Mouse (Mus musculus) olfactory bulb, adult 2 months (tissue): ENCODE measurements around the gene Dpysl4. TPM values are rescaled to one million over a fixed set of nuclear protein-coding genes. Genes with fewer than 3 reads are reported as not detected.

Source experiments
- H3K27ac ChIP-seq: fragments of 200-500 bp; 2 replicates; pipeline ENCODE4 v1.5.1; 2012; ENCODE audit warnings: low read depth, low read length; ENCODE audit not compliant: insufficient read depth
- H3K4me1 ChIP-seq: fragments of 200-500 bp; 2 replicates; pipeline ENCODE4 v1.6.1; 2012; ENCODE audit warnings: low read length; ENCODE audit not compliant: control insufficient read depth, insufficient read depth
- H3K4me3 ChIP-seq: fragments of 200-500 bp; 2 replicates; pipeline ENCODE4 v1.5.1; 2012; ENCODE audit warnings: mild to moderate bottlenecking, low read depth, low read length, moderate library complexity; ENCODE audit not compliant: insufficient read depth
- CTCF ChIP-seq: fragments of 200-500 bp; IDR thresholded peaks from 2 replicates; pipeline ENCODE4 v1.5.1; 2012; ENCODE audit warnings: low read depth, mild to moderate bottlenecking, low read length, moderate library complexity; ENCODE audit not compliant: insufficient read depth
- POLR2A ChIP-seq: fragments of 200-500 bp; IDR thresholded peaks from 2 replicates; pipeline ENCODE4 v1.6.1; 2012; ENCODE audit warnings: mild to moderate bottlenecking, low read depth, low read length, moderate library complexity; ENCODE audit not compliant: insufficient read depth
- WGBS: fragments of 180-500 bp; shearing (Covaris S2); methylation state at CpG from one replicate; pipeline ENCODE4 v1.1.7; 2018; 5-methylcytosine and 5-hydroxymethylcytosine counted together
- polyA plus RNA-seq: library from polyadenylated mRNA; stranded (reverse); fragments of >200 nt; gene quantifications from 2 replicates; pipeline ENCODE4 v1.2.4, GENCODE M21; 2012; ENCODE audit warnings: low replicate concordance; ENCODE audit not compliant: missing spikeins, insufficient read depth, insufficient read length

Gene Dpysl4
- polyA plus RNA-seq, 1 experiment, result not detected

DNA sequence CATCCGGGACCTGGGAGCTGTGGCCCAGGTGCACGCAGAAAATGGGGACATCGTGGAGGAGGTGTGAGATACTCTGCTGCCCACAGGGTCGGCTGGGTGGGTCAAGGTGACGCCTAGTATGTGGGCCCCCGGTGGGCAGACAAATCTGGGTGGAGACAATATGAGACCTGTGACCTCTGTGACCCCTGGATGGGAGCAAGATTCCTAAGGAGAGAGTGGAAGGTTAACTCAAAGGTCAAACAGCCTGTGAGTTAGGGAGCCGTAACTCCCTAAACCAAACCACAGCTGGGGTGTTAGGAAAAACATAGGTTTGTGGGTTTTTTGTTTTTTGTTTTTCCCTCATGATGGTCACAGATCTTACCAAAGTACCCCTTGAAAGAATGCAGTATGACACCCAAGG lies 8.0 kb downstream of the Dpysl4 start:
- Histone ChIP-seq H3K4me3 (no peak overlapping the region), H3K4me1 (no peaks in the 10 kb centered on the region), H3K27ac (no peak overlapping the region)
- no peak for TF ChIP-seq POLR2A
- no peak for TF ChIP-seq CTCF
- WGBS, result 91% methylated on average over 7 of the region's 7 CpGs

GRCm38 (mm10) chr7:139094761-139095160 lies 9.0 kb downstream of the Dpysl4 start:
- no peak overlapping the region for H3K27ac ChIP-seq
- no peaks in the 10 kb centered on the region for H3K4me1 ChIP-seq
- WGBS, result 87% methylated on average over 6 of the region's 6 CpGs
- H3K4me3 ChIP-seq, result no peak overlapping the region
- TF ChIP-seq POLR2A (no peak), CTCF (no peak)

GRCm38 (mm10) chr7:139095282-139095681 lies 9.5 kb downstream of the Dpysl4 start:
- Histone ChIP-seq H3K4me3 (no peak overlapping the region), H3K4me1 (no peaks in the 10 kb centered on the region), H3K27ac (no peak overlapping the region)
- TF ChIP-seq CTCF, result no peak
- no peak for TF ChIP-seq POLR2A
- 89% methylated on average over 7 of the region's 7 CpGs for WGBS

- WGBS, result 89% methylated on average over 6 of the region's 6 CpGs
- Histone ChIP-seq H3K4me3 (no peak overlapping the region), H3K4me1 (peaks cover 4% of the 10 kb centered on the region), H3K27ac (no peak overlapping the region)
- no peak for TF ChIP-seq POLR2A
- no peak for TF ChIP-seq CTCF
These were observed 10.6 kb downstream of the Dpysl4 start for GRCm38 (mm10) chr7:139096399-139096798.

DNA sequence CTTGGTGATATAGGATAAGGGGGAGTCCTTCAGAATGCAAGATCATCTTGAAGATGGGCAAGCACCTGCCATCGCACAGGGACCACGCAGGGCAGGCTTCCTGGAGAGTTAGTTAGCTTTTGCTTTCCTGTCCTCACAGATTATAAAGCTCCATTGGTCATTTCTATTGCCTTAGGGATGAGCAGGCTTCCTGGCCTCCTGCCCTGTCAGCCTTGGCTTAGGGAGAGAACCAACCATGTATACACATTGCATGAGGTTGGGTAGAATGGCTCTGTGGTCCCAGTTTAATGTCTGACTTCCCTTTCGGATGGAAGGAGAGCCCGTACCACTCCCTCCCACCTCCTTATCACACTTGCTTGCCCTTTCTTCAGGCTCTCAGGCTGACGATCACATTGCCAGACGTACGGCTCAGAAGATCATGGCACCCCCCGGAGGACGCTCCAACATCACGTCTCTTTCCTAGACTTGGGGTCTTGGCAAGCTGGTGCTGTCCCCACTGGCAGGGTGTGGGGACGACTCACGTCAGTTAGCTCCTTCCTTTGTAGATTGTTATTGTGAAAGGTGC lies 14.8 kb downstream of the Dpysl4 start:
- no peak for TF ChIP-seq POLR2A
- TF ChIP-seq CTCF, result no peak
- WGBS, result 76% methylated on average over 12 of the region's 12 CpGs
- H3K4me3 ChIP-seq, result no peak overlapping the region
- no peak overlapping the region for H3K27ac ChIP-seq
- peaks cover 13% of the 10 kb centered on the region for H3K4me1 ChIP-seq

GRCm38 (mm10) chr7:139101286-139101804 lies 15.5 kb downstream of the Dpysl4 start:
- no peak for TF ChIP-seq CTCF
- no peak for TF ChIP-seq POLR2A
- H3K4me1 ChIP-seq, result peaks cover 13% of the 10 kb centered on the region
- WGBS, result 70% methylated on average over 10 of the region's 10 CpGs
- no peak overlapping the region for H3K27ac ChIP-seq
- no peak overlapping the region for H3K4me3 ChIP-seq

DNA sequence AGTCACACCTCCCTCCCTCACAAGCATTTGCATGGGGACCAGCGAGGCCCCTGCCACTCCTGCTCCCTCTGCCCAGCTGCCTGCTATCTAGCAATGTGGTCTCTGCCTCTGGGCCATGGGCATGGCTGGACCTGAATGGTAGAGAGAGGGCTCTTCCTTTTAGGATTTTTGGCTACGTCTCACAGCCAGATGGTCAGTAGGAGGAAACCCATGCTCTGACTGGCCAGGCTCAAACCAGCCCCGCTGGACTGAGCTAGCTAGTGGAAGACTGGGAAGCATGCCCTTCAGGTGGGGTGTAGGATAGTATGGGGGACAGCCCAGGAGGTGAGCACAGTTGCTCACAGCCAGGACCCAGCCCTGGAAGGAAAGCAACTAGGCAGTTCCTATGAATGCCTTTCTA lies 16.0 kb downstream of the Dpysl4 start:
- WGBS, result 65% methylated on average over 3 of the region's 3 CpGs
- H3K4me1 ChIP-seq, result peaks cover 13% of the 10 kb centered on the region
- no peak overlapping the region for H3K4me3 ChIP-seq
- no peak for TF ChIP-seq CTCF
- no peak for TF ChIP-seq POLR2A
- H3K27ac ChIP-seq, result no peak overlapping the region

DNA sequence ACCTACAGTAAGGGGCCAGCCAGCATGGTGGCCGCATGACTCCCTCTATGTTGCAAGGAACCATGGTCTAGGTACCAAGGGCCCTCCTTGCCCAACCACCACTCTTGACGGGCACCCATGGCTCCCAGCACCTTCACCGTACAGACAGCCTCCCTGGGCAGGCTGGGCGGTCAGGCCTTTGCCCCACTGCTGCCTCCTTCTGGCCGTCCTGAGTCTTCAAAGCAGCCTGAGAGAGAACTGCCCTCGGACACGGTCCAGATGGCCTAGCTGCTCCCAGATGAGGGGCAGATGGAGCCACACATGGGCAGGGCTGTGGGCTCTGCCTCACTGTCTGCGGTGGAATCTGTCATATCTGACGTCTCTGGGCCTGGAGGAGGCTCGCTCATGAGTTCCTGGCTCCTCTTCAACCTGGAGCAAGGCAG lies 18.2 kb downstream of the Dpysl4 start:
- WGBS, result 66% methylated on average over 10 of the region's 10 CpGs
- TF ChIP-seq CTCF (no peak), POLR2A (no peak)
- no peak overlapping the region for H3K4me3 ChIP-seq

DNA sequence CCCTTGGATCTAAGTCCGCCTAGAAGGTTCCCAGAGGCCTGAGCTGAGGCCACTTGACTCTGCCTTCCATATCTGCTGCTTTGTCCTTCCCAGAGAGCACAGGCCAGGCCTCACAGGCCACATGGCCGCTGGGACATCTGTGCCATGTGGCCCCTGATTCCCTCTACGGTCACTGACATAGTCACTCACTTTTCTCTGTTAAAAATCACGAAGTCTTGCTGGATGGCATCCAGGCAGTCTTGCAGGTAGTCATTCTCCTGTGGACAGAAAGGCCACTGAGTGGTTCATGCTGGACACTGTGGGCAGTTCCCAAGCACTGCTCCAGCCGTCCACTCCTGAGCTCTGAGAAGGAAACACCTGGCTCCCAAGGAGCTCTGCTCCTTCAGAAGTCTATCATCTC lies 19.3 kb downstream of the Dpysl4 start:
- H3K4me1 ChIP-seq, result peaks cover 22% of the 10 kb centered on the region
- H3K4me3 ChIP-seq, result no peak overlapping the region
- H3K27ac ChIP-seq, result no peak overlapping the region
- WGBS, result 93% methylated on average over 5 of the region's 5 CpGs
- TF ChIP-seq POLR2A, result no peak
- TF ChIP-seq CTCF, result no peak

More for the DNA sequence above, 18.2 kb downstream of the Dpysl4 start:
- H3K4me1 ChIP-seq, result peaks cover 22% of the 10 kb centered on the region
- no peak overlapping the region for H3K27ac ChIP-seq
